Mouse (Mus musculus) spleen, adult 12 weeks (tissue): Measurements from ENCODE around the gene Hs2st1.

Experiments
- DNase-seq: peaks from one replicate; pipeline ENCODE4 v3.0.0; 2022; ENCODE audit warnings: low spot score

The Hs2st1 gene

DNA sequence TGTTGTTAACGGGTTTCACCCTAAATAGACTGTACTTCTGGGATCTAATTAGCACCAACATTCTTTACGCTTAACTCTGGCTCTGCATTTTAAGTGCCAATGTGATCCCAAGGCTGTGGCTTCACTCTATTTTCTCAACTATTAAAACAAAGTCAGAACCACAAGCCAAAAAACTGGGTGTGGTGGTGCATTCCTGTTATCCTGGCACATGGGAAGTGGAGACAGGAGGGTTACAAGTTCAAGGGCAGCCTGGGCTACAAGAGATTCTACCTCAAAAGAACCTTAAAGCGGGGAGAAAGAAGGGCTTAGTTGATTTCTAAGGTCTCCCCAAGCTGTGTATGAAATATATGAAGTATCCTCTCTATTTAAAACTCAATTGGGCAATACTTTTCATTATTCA, 133.9 kb downstream of the Hs2st1 start:
- DNase-seq = no peak

DNA sequence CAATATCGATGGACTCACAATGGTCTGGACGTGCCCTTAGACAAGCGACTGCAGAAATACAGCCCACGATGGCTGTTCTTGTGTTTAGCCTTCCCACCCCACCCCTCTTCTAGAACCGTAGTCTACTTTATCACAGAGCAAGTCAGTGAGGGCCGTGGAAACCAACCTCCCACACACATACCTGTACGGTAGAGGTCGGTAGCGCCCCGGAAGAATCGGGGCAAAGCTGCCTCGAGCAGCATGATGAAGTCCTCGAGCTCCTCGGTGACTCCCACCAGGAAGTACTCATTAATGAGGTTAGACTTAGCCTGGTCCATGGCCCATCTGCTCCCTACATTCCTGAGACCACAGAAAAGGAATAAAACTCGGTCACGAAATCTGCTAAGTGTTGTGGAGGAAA, 134.7 kb downstream of the Hs2st1 start:
- no peak for DNase-seq

DNA sequence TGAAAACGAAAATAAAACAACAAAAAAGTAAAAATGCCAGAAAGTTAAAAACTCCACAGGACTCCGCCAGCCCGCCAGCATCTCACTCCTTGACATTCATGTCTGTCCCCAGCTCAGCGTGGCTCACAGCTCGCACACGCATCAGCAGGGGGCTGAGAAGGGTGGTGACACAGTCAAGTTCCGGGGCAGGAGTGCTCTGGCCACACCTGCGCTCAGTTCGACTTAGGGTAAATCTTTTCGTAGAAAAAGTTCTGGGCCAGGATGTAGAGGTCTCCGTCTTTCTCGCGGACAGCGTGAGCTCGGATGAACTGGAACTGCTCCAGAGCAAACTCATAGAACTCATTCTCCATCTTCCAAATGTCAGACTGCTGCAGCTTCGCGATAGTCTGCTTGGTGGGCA, 135.7 kb downstream of the Hs2st1 start:
- no peak for DNase-seq

DNA sequence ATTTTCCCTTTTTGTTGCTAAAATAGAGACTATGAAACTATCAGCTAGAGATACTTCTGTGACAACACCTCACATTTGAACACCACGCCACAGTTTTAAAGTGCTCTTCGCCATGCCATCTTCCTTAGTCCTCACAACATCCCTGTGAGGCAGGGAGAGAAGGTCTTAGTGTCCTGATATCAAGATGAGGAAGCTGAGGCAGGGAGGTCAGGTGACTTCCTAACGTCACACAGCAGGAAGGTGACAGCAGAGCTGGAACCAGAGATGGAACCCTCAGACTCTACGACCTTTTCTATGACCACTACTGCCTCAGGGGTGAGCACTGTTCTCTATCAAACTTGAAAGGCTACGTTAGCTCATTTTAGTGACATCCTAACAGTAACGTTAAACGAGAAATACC, 136.9 kb downstream of the Hs2st1 start:
- no peak for DNase-seq

DNA sequence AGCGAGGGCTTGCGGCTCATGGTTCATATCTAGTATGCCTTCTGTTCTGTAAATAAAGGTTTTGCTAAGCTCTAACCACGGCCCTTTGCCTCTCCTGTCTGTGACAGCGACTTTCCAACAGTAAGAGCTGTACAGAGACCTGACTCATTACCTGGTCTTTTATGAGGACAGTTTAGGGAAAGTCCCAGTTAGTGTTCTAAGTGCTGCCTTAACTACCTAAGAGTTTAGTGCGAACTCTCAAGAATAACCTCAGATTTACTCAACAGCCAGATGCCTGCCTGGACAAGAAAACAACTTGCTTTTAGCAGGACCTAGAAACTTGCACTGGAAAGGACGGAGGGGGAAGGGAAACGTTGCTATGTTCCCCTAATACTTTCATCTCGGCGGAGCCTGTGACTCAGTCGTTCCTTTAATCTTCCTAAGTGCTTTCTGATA, 137.8 kb downstream of the Hs2st1 start:
- no peak for DNase-seq

DNA sequence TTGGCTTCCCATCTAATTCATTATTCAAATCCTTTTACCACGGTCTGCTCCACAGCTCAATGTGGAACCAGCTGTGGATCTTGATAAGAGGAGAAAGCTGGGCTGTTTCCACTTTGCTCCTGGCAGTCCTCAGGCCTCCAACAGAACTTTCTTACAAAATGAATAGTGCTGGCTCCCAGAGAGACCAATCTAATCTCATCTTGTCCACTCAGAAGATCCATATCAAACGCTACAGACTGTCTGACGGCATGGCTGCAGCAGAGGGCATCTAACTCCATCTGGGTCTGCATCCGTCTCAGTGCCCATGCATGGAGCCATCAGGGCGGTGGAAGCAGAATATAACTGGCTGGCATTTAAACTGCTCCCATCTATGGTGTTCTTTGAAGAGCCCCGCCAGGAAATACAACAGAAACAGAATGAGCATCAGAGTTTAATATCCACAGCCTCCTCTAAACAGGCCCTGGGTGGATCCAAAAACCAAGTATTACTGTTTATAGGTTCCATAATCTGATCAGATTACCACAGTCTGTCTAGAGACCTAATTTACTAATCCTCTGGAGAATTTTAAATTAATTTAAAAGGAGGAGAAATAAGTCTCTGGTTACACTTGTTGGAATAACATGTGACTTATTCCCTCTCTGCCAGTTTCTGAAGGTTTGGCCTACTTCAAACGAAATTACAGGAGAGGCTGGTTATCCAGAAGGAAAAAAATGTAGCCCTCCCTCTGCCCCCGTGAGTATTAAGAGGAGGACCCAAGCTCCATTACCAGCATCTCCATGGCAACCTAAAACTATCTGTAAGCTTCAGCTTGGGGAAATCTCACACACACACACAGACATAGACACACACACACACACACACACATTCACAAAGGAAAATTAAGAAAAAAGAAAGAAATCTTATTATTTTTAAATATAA, 141.2 kb downstream of the Hs2st1 start:
- DNase-seq = no peak

DNA sequence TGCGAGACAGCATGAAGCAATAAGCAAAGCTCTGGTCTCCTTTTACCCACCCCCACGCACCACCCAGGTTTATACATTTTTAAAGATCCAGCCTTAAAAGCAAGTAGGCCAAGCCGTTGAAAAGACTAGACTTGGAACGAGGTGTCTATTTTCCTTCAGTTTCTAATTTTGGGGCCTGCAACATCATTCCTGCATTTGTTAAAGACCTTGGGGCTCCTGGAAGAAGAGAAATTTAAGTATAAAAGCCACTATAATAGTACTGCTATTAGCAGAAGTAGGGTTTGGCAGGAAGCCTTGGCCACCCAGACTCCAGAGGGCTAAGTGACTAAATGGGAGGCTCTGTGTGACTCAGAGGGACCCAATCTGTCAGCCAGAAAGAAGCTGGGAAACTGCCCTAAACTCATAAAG, 144.9 kb downstream of the Hs2st1 start:
- DNase-seq = no peak

DNA sequence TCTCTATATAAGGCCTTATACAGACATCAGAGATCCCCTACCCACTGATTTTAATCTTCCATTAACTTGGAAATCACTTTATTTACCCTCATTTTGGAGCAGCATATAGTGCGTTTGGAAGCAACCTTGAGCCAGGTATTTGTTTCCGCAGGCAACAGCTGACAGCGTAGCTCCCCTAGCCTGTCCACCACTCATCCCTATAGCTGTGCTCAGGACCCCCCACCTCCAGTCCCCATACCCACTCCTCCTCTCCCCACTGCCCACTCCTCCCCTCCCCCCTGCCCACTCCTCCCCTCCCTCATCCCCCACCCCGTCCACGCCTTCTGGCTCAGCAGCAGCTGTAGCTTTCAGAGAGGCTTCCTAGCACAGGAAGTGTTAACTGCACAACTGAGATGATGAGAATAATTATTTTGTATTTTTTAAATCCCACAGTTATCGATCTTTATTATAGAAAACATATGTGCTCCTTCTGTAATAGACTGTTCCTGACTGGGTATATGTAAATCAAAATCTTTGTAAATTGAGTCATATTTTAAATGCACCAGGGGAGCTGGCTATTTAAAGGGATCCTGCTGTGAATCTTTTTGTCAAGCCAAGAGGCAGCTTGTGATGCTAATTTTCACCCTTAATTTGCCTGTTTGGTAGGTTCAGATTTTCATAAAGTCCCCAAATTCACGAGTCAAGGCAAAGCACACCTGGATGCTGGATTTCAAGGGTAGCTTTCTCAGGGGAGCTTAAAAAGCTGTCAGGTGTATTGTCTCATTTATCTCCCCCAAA, 148.4 kb downstream of the Hs2st1 start:
- DNase-seq = no peak

DNA sequence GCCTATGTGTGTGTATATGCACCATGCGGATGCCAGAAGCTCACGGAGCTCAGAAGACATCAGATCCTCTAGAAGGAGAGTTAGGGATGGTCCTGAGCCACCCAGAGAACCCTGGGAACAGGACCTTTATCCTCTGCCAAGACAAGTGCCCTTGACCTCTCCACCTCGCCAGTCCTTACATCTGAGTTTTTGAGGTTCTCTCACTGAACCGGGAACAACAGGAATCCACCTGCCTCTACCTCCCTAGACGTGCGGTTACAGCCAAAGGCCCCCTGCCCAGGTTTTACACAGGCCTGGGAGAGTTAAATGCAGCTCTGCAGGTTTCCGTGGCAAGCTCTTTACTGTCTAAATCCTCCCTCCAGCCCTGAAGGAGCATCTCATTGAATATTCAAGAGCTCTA, 156.2 kb downstream of the Hs2st1 start:
- no peak for DNase-seq

DNA sequence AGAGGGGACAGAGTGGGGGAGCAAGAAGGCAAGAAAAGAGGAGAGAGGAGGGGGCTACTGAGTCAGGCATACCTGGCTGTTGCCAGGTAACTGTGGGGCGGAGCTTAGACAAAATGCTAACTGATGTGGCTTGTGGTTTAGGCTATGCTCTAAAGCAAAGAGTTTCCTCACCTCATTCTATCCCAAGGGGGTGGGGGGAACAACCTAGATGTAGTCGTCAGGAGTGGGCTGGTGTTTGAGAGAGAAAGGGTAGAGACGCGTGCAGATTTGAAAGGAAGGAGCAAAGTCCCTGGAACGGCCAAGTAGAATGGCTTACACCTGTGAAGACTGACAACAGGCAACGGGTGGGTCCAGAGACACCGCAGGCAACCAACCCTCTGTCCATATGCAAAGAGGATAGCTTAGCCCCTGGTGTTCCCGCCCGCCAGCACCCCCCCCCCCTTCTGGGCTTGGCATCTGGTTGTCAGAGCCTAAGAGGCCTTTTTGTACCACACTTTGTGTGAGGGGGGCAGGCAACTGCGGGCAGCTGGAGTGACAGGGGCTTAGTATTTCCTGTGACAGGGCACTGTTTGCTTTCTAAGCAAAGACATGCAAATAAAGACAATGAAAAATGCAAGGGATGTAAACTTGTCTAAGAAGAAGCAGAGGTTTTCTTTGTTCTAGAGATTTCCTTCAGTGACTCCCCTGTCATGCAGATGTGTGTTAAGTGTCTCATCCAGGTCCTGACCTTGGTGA, 157.3 kb downstream of the Hs2st1 start:
- DNase-seq = no peak

DNA sequence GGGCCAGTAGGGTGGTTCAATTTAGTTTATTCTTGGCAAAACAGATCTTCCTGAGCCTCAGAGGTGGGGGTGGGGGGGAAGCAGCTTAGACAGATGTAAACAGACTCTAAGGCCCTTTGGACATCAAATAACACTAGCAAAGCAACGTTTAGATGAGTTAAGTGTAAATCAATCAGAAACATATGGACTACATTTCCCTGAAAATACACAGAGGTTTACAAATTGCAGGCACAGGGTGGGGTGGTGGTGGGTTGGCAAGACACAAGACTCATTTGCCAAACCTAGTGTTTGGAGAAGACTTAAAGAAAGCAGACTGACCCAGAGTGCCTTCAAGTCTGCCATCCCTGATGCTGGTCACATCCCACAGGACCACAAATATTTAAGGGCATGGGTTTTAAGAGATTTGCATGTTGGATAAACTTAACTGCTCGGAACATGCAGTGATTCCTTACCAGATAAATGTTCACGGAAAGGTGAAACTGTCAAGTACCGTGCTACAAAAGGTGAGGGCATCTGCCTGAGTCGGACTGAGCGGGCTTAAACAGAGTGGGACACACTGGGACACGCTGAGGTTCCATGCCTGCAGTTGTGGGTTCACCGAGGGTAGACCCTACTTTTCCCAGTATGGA, 158.2 kb downstream of the Hs2st1 start:
- no peak for DNase-seq

DNA sequence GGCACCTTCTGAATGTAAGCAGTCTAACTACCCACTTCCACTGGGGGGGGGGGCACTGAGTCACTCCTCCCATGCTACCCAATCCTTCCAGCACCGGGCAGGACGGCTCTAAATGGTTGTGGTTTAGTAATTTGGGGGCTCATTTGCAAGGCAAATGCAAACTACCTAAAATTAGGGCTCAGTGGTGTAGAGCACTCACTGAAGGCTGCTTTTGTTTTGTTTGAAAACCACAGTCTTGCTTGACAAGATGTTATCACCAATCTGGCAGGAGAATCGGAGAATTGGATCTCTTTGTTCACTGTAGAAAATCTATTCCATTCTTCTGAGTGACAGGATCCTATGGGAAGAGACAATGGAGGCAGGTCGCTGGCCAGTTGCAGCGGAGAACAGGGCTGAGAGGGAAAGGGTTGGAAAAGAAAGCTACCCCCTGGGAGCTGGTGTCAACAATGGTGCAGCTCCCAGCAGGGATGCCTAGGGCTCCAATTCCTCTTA, 158.9 kb downstream of the Hs2st1 start:
- DNase-seq = no peak

DNA sequence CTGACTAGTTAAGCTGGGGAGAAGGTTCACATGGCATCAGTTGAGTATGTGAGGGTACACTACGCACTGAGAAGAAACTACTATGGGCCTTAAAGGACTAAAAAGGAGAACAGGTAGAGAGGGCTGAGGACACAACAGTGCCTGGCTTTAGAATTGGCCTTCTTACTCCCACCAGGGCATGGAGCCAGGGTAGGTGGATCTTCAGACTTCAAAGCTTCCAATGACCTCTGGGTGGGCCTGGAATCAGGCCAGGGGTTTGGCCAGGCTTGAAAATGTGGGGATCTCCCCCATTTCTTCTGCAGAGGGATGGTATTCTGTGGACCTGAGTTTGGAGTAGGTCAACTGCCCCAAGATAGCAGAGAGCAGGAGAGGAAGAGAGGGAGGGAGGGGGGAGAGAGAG, 161.0 kb downstream of the Hs2st1 start:
- DNase-seq = no peak

DNA sequence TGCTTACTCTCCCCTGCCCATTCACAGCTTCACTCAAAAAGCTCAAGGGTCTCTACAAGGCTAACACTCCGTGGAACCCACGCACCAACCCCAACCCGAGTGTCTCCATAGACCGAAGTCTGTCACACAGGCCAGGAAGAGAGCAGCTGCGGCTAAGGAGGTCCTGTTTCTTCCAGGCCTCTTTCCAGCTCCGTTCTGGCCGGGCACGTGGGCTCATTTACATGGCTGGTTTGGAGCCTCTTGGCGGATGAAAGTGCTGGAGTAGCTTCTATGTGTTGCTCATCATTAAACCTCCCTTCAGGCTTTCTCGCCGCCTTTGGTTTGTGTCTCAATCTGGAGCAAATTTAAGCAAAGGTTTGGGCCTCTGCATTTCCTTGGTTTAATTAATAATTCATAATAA, 164.7 kb downstream of the Hs2st1 start:
- DNase-seq = no peak

DNA sequence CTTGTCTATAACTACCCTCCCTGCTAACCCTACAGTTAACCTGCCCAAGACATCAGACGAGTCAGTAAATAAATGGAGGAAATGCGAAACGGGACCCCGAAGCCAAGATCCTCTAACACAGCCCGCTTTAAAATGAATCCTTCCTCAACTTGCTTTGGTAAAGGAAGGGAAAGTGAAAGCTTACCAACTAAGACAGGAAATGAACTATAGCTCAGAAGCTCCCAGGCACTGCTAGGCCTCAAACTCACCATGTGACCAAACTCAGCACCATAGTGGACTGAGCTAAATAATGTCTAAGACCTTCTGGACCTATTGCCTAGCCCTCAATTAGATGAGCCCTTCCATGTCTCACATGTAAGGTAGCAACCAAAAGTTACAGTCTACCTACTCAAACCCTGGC, 168.7 kb downstream of the Hs2st1 start:
- no peak for DNase-seq

DNA sequence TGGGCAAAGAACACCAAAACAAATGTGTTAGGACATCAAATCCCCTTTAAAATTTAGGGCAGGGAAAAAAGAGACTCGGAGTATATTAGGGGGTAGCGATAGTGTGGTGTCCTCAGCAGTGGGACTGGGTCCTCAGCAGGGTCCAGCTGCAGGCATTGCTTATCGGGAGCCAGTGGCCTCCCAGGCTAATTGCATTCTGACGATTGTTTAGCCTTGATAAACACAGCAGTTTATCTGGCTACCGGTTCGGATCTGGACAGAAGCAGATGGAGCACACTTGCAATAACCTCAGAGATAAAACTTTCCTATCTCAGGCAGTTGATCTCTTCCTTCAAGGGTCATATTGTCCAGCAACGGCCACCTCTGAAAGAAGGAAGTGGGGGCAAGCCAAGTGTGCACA, 169.1 kb downstream of the Hs2st1 start:
- DNase-seq = no peak

DNA sequence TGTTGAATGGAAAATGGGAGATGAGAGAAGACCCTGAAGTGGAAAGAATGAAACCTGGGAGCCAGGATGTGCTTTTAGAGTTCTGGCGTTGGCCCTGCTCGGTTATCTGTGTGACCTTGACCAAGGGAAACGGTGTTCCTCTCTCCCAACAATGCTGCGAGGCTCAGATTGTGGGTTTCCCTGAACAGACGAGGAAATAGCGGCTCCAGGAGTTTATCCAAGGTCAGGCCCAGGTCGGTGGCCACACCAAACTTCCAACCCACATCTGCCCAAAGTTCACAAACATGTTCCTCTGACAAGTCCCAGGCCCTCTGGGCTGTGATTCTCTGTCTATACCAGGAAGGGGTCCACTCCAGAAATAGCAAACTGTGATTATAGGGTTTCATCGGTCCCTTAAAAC, 169.6 kb downstream of the Hs2st1 start:
- DNase-seq = no peak

DNA sequence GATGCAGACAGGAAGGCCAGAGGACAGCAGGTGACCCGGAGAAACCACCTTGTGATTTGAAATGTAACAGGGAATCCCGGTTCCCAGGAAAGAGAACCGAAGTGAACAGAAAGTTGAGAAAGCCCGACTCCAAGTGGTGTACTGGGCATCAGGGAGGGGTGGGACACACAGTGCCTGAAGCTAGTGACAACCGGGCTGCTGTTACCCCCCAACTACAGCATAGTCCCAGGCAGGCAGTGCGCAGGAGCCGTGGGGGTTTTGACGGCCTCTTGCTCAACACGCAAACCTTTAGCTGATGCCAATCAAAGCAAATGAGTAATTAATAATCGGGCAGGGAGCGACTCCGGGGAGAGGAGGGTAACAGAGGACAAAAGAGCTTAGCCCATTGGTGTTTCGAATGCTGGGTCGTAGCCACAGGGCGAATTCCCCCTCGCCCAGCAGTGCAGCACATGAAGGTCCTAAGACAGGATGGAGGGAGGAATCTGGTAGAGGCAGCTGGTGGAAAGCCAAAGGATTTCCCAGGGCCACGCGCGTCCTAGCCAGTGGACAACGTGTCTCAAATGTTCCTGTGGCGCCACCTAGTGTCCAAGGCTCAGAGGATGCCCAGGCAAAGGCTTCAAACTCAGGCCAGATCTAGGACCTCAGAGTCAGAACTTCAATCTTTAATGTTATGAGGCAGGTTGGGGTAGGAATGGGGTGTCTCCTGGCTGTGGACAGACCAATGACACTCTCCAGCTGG, 170.5 kb downstream of the Hs2st1 start:
- peak; percentile 44 for DNase-seq

DNA sequence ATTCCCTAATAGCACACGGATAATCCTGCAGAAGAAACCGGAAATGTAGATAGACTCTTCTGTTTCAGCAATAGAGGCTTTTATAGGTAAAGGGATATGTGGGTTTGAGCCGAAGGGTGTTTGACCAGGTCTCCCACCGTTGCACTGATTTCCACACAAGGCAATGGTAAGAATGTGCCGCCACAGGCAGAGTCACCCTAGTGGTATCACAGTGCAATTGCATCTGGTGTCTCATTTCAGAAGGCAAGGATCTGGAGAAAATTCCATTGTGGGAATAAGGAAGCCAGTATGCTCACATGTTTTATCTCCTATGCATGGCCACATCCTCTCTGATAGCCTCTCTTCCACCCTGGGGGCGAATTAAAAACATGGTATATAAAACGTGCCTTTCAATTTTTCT, 171.8 kb downstream of the Hs2st1 start:
- DNase-seq = no peak

DNA sequence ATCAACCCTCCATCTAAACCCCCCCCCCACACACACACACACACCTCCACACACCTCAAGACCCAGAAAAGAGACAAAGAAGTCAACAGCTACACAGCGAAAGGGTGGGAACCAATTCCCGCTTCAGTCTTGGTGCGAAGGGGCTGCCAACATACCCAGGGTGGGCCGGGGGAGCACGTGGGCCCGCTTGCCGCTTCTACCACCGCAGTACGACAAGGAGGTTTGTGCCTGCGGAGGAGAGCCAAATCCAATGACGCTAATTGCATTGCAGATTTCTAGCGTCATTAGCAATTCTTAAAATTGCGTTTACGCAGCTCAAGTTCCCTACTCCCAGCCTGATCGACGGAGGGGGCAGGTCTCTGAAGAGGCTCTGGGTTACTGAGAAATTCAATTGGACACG, 173.5 kb downstream of the Hs2st1 start:
- DNase-seq = no peak

DNA sequence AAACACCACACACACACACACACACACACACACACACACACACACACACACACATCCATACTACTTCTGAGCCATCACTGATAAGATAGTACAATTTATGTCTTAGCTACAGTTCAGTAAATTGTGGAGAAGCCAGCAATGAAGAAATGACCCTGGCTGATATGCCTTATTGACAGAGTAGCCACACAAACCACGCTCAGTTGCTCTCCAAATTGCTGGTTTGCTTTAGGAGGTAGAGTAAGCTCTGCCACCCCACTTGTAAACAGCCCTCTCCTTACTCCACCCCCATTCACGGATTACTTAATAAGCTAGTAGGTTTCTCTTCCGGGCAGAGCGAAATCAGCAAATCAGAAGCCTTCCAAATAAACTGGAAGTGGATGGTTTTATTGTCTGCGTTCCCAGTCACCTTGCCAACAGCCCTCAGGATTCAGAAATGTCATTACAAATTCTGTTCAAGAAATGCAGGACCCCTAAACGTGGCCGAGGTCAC, 175.5 kb downstream of the Hs2st1 start:
- DNase-seq = no peak
